Mouse (Mus musculus) thymus, adult 2 months (tissue): ENCODE results near the gene Slc12a3.

Experiments
- CTCF ChIP-seq: fragments of 200-500 bp; IDR thresholded peaks from 2 replicates; pipeline ENCODE4 v1.5.1; 2012; ENCODE audit warnings: mild to moderate bottlenecking, control low read depth, low read length, moderate library complexity, borderline replicate concordance; ENCODE audit not compliant: control insufficient read depth, poor library complexity, insufficient read depth; ENCODE audit errors: extremely low read depth
- POLR2A ChIP-seq: fragments of 200-500 bp; IDR thresholded peaks from 2 replicates; pipeline ENCODE4 v1.6.1; 2012; ENCODE audit warnings: mild to moderate bottlenecking, low read length, control low read depth, moderate library complexity; ENCODE audit not compliant: control insufficient read depth, poor library complexity, insufficient read depth; ENCODE audit errors: extremely low read depth

GRCm38 (mm10) chr8:94314069-94314468 lies 14.9 kb upstream of the Slc12a3 start:
- TF ChIP-seq CTCF (no peak), POLR2A (no peak)
